Mouse (Mus musculus) liver, embryonic 11.5 days (tissue): Measurements from ENCODE around the gene Agpat4. TPM values are rescaled to one million over a fixed set of nuclear protein-coding genes. Genes with fewer than 3 reads are reported as not detected.
"Not testable (repeated sequence)": the region's sequence is repeated elsewhere in the genome, so short reads cannot be mapped to it uniquely, and the experiment has no call there.

Experiments
- ATAC-seq: fragments of 200-750 bp; cut with Nextera tagmentation; replicated peaks from 2 replicates; pipeline ENCODE4 v1.8.0; 2017; ENCODE audit warnings: moderate number of reproducible peaks, mild to moderate bottlenecking, moderate TSS enrichment, moderate library complexity; ENCODE audit not compliant: low FRiP score
- DNase-seq: peaks from one replicate; pipeline ENCODE4 v3.0.0-alpha.2; 2017; ENCODE audit warnings: low spot score
- H3K27ac ChIP-seq: fragments of 300-500 bp; sonication (generic); 2 replicates; pipeline ENCODE4 v1.5.1; 2014; ENCODE audit warnings: mild to moderate bottlenecking, low read depth, low read length, control low read depth
- H3K27me3 ChIP-seq: fragments of 300-500 bp; sonication (generic); replicated peaks from 2 replicates; pipeline ENCODE4 v1.6.1; 2014; ENCODE audit warnings: low read length, mixed read lengths; ENCODE audit not compliant: control insufficient read depth, insufficient read depth
- H3K36me3 ChIP-seq: fragments of 300-500 bp; sonication (generic); 2 replicates; pipeline ENCODE4 v1.6.1; 2014; ENCODE audit warnings: mild to moderate bottlenecking, low read length, moderate library complexity, mixed read lengths; ENCODE audit not compliant: control insufficient read depth, insufficient read depth
- H3K4me1 ChIP-seq: fragments of 300-500 bp; sonication (generic); replicated peaks from 2 replicates; pipeline ENCODE4 v1.6.1; 2014; ENCODE audit warnings: low read length, mixed read lengths; ENCODE audit not compliant: control insufficient read depth, insufficient read depth
- H3K4me2 ChIP-seq: fragments of 300-500 bp; sonication (generic); 2 replicates; pipeline ENCODE4 v1.6.1; 2014; ENCODE audit warnings: mild to moderate bottlenecking, control low read depth, moderate library complexity
- H3K4me3 ChIP-seq: fragments of 300-500 bp; sonication (generic); 2 replicates; pipeline ENCODE4 v1.5.1; 2014; ENCODE audit warnings: low read depth, low read length, control low read depth
- H3K9ac ChIP-seq: fragments of 300-500 bp; sonication (generic); 2 replicates; pipeline ENCODE4 v1.6.1; 2014; ENCODE audit warnings: low read depth, low read length, control low read depth
- H3K9me3 ChIP-seq: fragments of 300-500 bp; sonication (generic); 2 replicates; pipeline ENCODE4 v1.6.1; 2016; ENCODE audit warnings: low read length, inconsistent platforms, mixed read lengths; ENCODE audit not compliant: control insufficient read depth
- WGBS: fragments of 180-500 bp; shearing (Covaris S2); extraction: QIAGEN DNeasy Blood & Tissue Kit; methylation state at CpG from one replicate; pipeline ENCODE4 v1.1.7; 2014; 5-methylcytosine and 5-hydroxymethylcytosine counted together
- polyA plus RNA-seq: library from polyadenylated mRNA; unstranded; fragments of >200 nt; fragmentation: Nextera tagmentation; extraction: Ambion mirVana; gene quantifications from 2 replicates; pipeline ENCODE4 v1.2.1, GENCODE M21; 2014

Agpat4 gene
- polyA plus RNA-seq, 1 experiment from 2014 or later = 30.4 TPM

DNA sequence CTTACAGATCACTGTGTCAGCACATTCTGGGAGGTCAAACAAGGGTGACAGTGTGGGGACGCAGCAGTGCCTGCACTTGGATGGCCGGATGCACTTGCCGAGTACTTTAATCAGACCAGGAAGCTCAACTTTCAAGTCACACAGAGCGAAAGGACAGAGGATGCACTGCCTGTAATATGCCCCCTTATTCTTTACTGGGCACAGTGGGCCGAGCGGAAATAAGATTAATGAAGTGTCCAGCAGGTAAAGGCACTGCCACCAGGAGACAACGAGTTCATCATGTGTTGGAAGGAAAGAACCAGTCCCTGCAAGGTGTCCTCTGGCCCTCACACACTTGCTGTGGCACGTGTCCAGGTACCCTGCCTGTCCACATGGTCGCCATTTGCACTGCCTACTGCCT lies 105.6 kb downstream of the Agpat4 start:
- Histone ChIP-seq H3K27me3 (no peaks in the 10 kb centered on the region), H3K9me3 (no peaks in the 10 kb centered on the region), H3K4me2 (no peak overlapping the region), H3K4me1 (no peaks in the 10 kb centered on the region), H3K27ac (no peak overlapping the region), H3K4me3 (no peak overlapping the region), H3K36me3 (peaks cover 15% of the 10 kb centered on the region), H3K9ac (no peak overlapping the region)
- ATAC-seq = no peak
- no peak for DNase-seq
- WGBS = 87% methylated on average over 9 of the region's 9 CpGs

DNA sequence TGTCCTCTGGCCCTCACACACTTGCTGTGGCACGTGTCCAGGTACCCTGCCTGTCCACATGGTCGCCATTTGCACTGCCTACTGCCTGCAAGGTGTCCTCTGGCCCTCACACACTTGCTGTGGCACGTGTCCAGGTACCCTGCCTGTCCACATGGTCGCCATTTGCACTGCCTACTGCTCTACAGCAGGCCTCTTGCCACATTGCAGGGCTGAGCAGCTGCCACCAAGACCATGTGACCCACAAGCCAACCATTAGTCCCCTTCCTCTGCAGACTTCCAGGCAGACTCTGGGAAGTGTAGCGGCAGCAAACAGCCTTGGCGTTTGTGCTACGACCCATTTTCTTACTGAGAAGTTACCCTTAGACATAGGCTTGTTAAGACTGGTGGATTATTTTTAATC lies 106.0 kb downstream of the Agpat4 start:
- H3K27ac ChIP-seq, ATAC-seq, H3K9me3 ChIP-seq, H3K4me1 ChIP-seq, H3K27me3 ChIP-seq, H3K9ac ChIP-seq, DNase-seq, H3K4me2 ChIP-seq, H3K4me3 ChIP-seq: not testable (repeated sequence)
- 92% methylated on average over 5 of the region's 7 CpGs for WGBS
- peaks cover 15% of the 10 kb centered on the region for H3K36me3 ChIP-seq

DNA sequence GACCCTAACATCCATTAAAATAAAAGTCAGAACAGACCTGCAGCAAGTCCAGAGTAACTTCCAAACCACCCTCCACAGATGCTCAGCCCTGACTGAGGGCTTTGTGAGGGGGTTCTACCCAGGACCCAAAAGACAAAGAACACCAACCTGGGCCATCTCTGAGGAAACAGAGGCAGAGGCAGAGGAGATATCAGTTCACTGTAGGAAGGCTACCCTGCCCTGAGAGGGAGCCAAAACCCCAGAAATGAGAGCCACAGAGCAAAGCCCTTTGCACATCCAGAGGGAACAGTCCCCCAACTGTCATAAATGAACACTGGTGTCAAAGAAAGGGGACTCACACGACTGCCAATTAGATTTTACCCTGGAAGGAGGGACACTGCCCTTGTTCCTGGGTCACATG lies 106.7 kb downstream of the Agpat4 start:
- Histone ChIP-seq H3K9me3 (no peaks in the 10 kb centered on the region), H3K27ac (no peak overlapping the region), H3K4me2 (no peak overlapping the region), H3K4me3 (no peak overlapping the region), H3K36me3 (peaks cover 12% of the 10 kb centered on the region), H3K9ac (no peak overlapping the region), H3K4me1 (no peaks in the 10 kb centered on the region), H3K27me3 (no peaks in the 10 kb centered on the region)
- ATAC-seq = no peak
- no peak for DNase-seq
- 57% methylated on average over 1 of the region's 1 CpGs for WGBS

DNA sequence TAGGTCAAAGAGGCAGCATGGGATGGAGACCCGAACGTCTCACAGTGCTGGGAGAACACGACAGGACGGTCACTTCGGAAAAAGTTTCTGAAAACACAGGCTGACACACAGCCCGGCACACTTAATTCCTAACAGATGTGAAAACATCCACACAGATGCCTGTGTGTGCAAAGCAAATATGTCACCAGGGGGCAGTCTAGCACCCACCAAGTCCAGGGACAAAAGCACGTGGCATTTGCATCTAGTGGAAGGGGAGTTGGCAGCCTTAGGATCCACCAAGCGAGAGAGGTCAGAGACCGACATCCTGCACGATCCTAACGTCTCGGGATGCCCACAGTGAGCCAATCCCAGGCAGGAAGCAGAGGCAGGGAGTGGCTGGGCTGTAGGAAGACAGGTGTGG lies 108.0 kb downstream of the Agpat4 start:
- H3K27me3 ChIP-seq = no peaks in the 10 kb centered on the region
- no peak overlapping the region for H3K4me3 ChIP-seq
- WGBS = 69% methylated on average over 12 of the region's 12 CpGs
- DNase-seq (no peak), ATAC-seq (peak; percentile 23; the same call in 1 of the 2 replicates)
- H3K27ac ChIP-seq = no peak overlapping the region
- no peak overlapping the region for H3K9ac ChIP-seq
- H3K4me1 ChIP-seq = no peaks in the 10 kb centered on the region
- peaks cover 17% of the 10 kb centered on the region; the same call in 1 of the 2 replicates for H3K36me3 ChIP-seq
- H3K4me2 ChIP-seq = no peak overlapping the region
- no peaks in the 10 kb centered on the region for H3K9me3 ChIP-seq

DNA sequence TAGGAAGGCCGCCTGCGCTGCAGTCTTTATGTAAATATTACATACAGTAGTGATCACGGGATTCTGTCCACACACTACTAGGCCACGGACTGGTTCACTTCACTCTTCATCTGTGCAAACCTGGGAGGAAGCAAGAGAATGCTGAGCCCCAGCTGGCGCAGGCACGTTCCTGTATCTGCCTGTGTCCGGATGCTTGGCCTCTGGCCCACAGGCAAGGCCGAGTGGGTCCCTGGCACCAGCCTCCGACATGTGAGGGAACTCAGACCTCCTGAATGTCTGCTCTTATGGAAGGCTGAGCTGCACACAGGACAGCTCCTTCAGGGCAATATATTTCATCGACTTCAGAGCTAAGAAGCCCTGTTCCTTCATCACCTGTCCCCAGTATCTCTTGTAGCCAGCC lies 109.5 kb downstream of the Agpat4 start:
- Histone ChIP-seq H3K4me2 (no peak overlapping the region), H3K4me3 (no peak overlapping the region), H3K4me1 (no peaks in the 10 kb centered on the region), H3K9ac (no peak overlapping the region), H3K36me3 (peaks cover 21% of the 10 kb centered on the region), H3K9me3 (no peaks in the 10 kb centered on the region), H3K27ac (no peak overlapping the region), H3K27me3 (no peaks in the 10 kb centered on the region)
- 88% methylated on average over 10 of the region's 10 CpGs for WGBS
- ATAC-seq (no peak), DNase-seq (no peak)

DNA sequence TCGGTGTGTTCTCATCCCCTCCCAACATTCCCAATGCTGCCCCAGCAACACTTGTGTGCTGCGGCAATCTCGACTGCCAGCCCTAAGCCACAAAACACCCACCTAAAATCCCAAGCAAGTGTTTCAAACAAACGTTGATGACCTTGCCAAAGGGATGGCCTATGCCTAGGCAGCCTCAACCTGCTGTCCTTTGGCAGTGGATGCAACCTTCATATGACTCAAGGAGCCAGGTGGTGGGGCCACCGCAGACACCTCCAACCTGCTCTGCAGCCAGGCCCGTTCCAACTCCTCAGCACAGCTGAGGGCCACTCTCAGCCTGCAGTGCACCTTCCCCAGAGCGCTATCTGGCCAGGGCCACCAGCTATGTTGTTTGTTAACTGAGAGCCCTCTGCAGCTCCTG lies 110.0 kb downstream of the Agpat4 start:
- Histone ChIP-seq H3K4me3 (no peak overlapping the region), H3K36me3 (peaks cover 24% of the 10 kb centered on the region), H3K27ac (no peak overlapping the region), H3K27me3 (no peaks in the 10 kb centered on the region), H3K9me3 (no peaks in the 10 kb centered on the region), H3K9ac (no peak overlapping the region), H3K4me1 (no peaks in the 10 kb centered on the region), H3K4me2 (no peak overlapping the region)
- DNase-seq (no peak), ATAC-seq (no peak)
- 94% methylated on average over 7 of the region's 7 CpGs for WGBS

DNA sequence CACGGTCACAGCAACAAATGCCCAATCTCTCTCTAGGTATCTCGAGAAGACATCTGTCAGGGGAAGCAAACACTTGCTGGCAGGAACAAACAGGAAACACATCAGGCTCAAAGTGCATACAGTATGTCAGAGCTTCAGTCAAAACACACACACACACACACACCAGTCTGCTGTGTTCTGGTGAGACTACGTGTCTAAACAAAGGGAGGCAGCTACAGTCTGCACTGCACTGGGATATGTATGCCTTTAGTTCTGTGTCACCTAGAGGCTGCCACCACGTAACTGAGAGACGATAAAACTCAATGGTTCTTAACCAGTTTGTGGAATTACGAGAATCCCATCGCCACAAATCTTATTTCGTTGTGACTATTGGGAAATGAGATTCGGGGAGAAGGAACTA lies 111.3 kb downstream of the Agpat4 start:
- H3K9ac ChIP-seq = no peak overlapping the region
- no peak overlapping the region for H3K4me3 ChIP-seq
- ATAC-seq = no peak

DNA sequence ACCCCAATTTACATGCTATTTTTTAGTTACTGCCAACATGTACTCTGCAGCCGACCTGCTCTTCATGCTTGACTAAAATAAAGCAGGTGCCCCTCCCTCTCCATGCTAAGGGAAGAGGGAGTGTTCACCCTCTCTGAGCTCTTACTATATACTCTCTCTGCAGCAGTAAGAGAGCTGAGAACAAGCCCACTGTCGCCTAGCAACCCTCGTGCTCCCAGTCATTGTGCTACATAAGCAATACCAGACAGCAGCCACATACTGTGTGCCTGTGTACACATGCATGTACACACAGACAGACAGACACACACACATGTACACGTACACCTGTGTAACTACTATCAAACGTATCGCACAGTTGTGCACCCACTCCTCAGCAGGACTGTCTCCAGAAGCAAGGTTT lies 111.7 kb downstream of the Agpat4 start:
- no peak for DNase-seq
- Histone ChIP-seq H3K27me3 (no peaks in the 10 kb centered on the region), H3K9me3 (no peaks in the 10 kb centered on the region), H3K4me1 (no peaks in the 10 kb centered on the region), H3K36me3 (peaks cover 26% of the 10 kb centered on the region), H3K4me3 (no peak overlapping the region), H3K9ac (no peak overlapping the region), H3K27ac (no peak overlapping the region), H3K4me2 (no peak overlapping the region)
- ATAC-seq = no peak
- WGBS = 86% methylated on average over 6 of the region's 6 CpGs

More for the DNA sequence above, 111.3 kb downstream of the Agpat4 start:
- Histone ChIP-seq H3K27me3 (no peaks in the 10 kb centered on the region), H3K4me2 (no peak overlapping the region), H3K27ac (no peak overlapping the region), H3K4me1 (no peaks in the 10 kb centered on the region), H3K36me3 (peaks cover 24% of the 10 kb centered on the region), H3K9me3 (no peaks in the 10 kb centered on the region)
- WGBS = 85% methylated on average over 9 of the region's 9 CpGs
- no peak for DNase-seq

DNA sequence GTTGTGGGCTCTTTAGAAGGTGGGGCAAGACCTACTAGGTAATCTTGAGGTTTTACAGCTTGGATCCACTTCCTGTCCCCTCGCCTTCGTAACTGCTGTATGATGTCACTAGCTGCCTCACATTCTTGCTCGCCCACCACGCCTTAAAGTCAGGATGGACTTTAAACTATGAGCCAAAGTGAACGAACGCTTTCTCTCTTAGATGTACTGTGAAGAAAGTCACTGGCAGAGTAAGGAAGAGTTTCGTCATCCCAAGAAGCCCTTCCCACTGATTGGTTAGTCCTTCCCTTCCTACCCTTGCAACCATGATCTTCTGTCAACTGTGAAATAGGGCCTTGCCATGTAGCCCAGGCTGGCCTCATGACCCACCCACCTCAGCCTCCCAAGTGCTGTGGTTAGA lies 112.6 kb downstream of the Agpat4 start:
- ATAC-seq (no peak), DNase-seq (no peak)
- Histone ChIP-seq H3K4me2 (no peak overlapping the region), H3K9ac (no peak overlapping the region), H3K4me1 (no peaks in the 10 kb centered on the region), H3K36me3 (peaks cover 33% of the 10 kb centered on the region), H3K9me3 (no peaks in the 10 kb centered on the region), H3K27me3 (no peaks in the 10 kb centered on the region), H3K27ac (no peak overlapping the region), H3K4me3 (no peak overlapping the region)
- WGBS = 93% methylated on average over 7 of the region's 7 CpGs
